Mouse (Mus musculus) cortical plate, adult 2 months (tissue): Measurements from ENCODE around the gene Clk3. TPM values are rescaled to one million over a fixed set of nuclear protein-coding genes. Genes with fewer than 3 reads are reported as not detected.

ENCODE experiments used
- H3K27ac ChIP-seq: fragments of 200-500 bp; 2 replicates; pipeline ENCODE4 v1.5.1; 2012; ENCODE audit warnings: low read length, control low read depth, inconsistent platforms; ENCODE audit not compliant: insufficient read depth
- H3K4me1 ChIP-seq: fragments of 200-500 bp; 2 replicates; pipeline ENCODE4 v1.6.1; 2011; ENCODE audit warnings: low read length; ENCODE audit not compliant: control insufficient read depth, insufficient read depth
- H3K4me3 ChIP-seq: fragments of 200-500 bp; 2 replicates; pipeline ENCODE4 v1.5.1; 2011; ENCODE audit warnings: mild to moderate bottlenecking, low read length, control low read depth; ENCODE audit not compliant: insufficient read depth
- CTCF ChIP-seq: fragments of 200-500 bp; IDR thresholded peaks from 2 replicates; pipeline ENCODE4 v1.5.1; 2011; ENCODE audit warnings: mild to moderate bottlenecking, control low read depth, low read length; ENCODE audit not compliant: insufficient read depth; ENCODE audit errors: extremely low read depth
- POLR2A ChIP-seq: fragments of 200-500 bp; IDR thresholded peaks from 2 replicates; pipeline ENCODE4 v1.6.1; 2011; ENCODE audit warnings: mild to moderate bottlenecking, low read length, control low read depth; ENCODE audit not compliant: insufficient read depth; ENCODE audit errors: extremely low read depth
- polyA plus RNA-seq: library from polyadenylated mRNA; depleted of rRNA; stranded (reverse); fragments of >200 nt; gene quantifications from 2 replicates; pipeline ENCODE4 v1.2.3, GENCODE M21; 2012

The Clk3 gene
- polyA plus RNA-seq, 1 experiment = 166 TPM

GRCm38 (mm10) chr9:57803839-57804238 is 38.2 kb upstream of the Clk3 start:
- Histone ChIP-seq H3K4me1 (no peaks in the 10 kb centered on the region; the same call in 1 of the 2 replicates), H3K27ac (no peak overlapping the region), H3K4me3 (no peak overlapping the region)
- TF ChIP-seq CTCF = no peak
- no peak for TF ChIP-seq POLR2A

- Histone ChIP-seq H3K4me3 (no peak overlapping the region), H3K27ac (no peak overlapping the region), H3K4me1 (no peaks in the 10 kb centered on the region; the same call in 1 of the 2 replicates)
- TF ChIP-seq CTCF (no peak), POLR2A (no peak)
Measured at GRCm38 (mm10) chr9:57803047-57803446, 37.4 kb upstream of the Clk3 start.

GRCm38 (mm10) chr9:57800325-57800975 is 34.8 kb upstream of the Clk3 start:
- H3K4me1 ChIP-seq = no peaks in the 10 kb centered on the region; the same call in 1 of the 2 replicates
- H3K4me3 ChIP-seq = no peak overlapping the region
- no peak overlapping the region for H3K27ac ChIP-seq
- TF ChIP-seq POLR2A (no peak), CTCF (no peak)

GRCm38 (mm10) chr9:57798725-57799253 is 33.1 kb upstream of the Clk3 start:
- Histone ChIP-seq H3K4me3 (no peak overlapping the region), H3K4me1 (no peaks in the 10 kb centered on the region; the same call in 1 of the 2 replicates), H3K27ac (no peak overlapping the region)
- TF ChIP-seq POLR2A = no peak
- no peak for TF ChIP-seq CTCF

- Histone ChIP-seq H3K27ac (no peak overlapping the region), H3K4me1 (no peaks in the 10 kb centered on the region), H3K4me3 (no peak overlapping the region)
- TF ChIP-seq POLR2A (no peak), CTCF (no peak)
Measured at GRCm38 (mm10) chr9:57797456-57797855, 31.8 kb upstream of the Clk3 start.

GRCm38 (mm10) chr9:57789733-57790132 is 24.1 kb upstream of the Clk3 start:
- Histone ChIP-seq H3K27ac (no peak overlapping the region), H3K4me3 (no peak overlapping the region), H3K4me1 (no peaks in the 10 kb centered on the region)
- TF ChIP-seq CTCF (no peak), POLR2A (no peak)

GRCm38 (mm10) chr9:57782656-57783055 is 17.0 kb upstream of the Clk3 start:
- Histone ChIP-seq H3K27ac (no peak overlapping the region), H3K4me3 (no peak overlapping the region), H3K4me1 (no peaks in the 10 kb centered on the region)
- TF ChIP-seq CTCF (no peak), POLR2A (no peak)

- H3K4me1 ChIP-seq = peaks cover 7% of the 10 kb centered on the region
- H3K4me3 ChIP-seq = no peak overlapping the region
- TF ChIP-seq POLR2A (no peak), CTCF (no peak)
- peak overlapping the region; percentile 76; the same call in 1 of the 2 replicates for H3K27ac ChIP-seq
Measured at GRCm38 (mm10) chr9:57775736-57776135, 10.1 kb upstream of the Clk3 start.

GRCm38 (mm10) chr9:57775026-57775425 is 9.4 kb upstream of the Clk3 start:
- Histone ChIP-seq H3K27ac (peak overlapping the region; percentile 76), H3K4me3 (no peak overlapping the region), H3K4me1 (peaks cover 7% of the 10 kb centered on the region)
- TF ChIP-seq POLR2A (no peak), CTCF (no peak)

GRCm38 (mm10) chr9:57774168-57774567 is 8.5 kb upstream of the Clk3 start:
- H3K4me3 ChIP-seq = no peak overlapping the region
- H3K4me1 ChIP-seq = peaks cover 7% of the 10 kb centered on the region
- TF ChIP-seq POLR2A (no peak), CTCF (0 out of 2 replicates have a peak, but pooled peaks have one; percentile 26)
- H3K27ac ChIP-seq = peak overlapping the region; percentile 76; the same call in 1 of the 2 replicates

GRCm38 (mm10) chr9:57773754-57774153 is 8.1 kb upstream of the Clk3 start:
- Histone ChIP-seq H3K4me1 (peaks cover 7% of the 10 kb centered on the region), H3K4me3 (no peak overlapping the region), H3K27ac (0 out of 2 replicates have a peak overlapping the region, but pooled peaks have one; percentile 28)
- TF ChIP-seq POLR2A (no peak), CTCF (no peak)
